Mouse (Mus musculus) ES-Bruce4 (cell line): ENCODE results near the gene Tshz2. TPM values are rescaled to one million over a fixed set of nuclear protein-coding genes. Genes with fewer than 3 reads are reported as not detected.

Source experiments
- H3K27ac ChIP-seq: 2 replicates; pipeline ENCODE4 v1.5.1; 2012; ENCODE audit warnings: low read length, inconsistent platforms; ENCODE audit not compliant: insufficient read depth
- H3K27me3 ChIP-seq: 2 replicates; pipeline ENCODE4 v1.6.1; 2012; ENCODE audit warnings: mild to moderate bottlenecking, low read length, inconsistent platforms; ENCODE audit not compliant: control insufficient read depth, poor library complexity, insufficient read depth, severe bottlenecking
- H3K36me3 ChIP-seq: 2 replicates; pipeline ENCODE4 v1.6.1; 2012; ENCODE audit warnings: inconsistent platforms, mild to moderate bottlenecking, low read length, moderate library complexity; ENCODE audit not compliant: control insufficient read depth, poor library complexity, insufficient read depth, severe bottlenecking
- H3K4me1 ChIP-seq: one replicate; pipeline ENCODE4 v1.8.1; 2011; ENCODE audit warnings: low read length; ENCODE audit not compliant: control insufficient read depth, insufficient read depth
- H3K4me3 ChIP-seq: 2 replicates; pipeline ENCODE4 v1.5.1; 2011; ENCODE audit warnings: low read depth, mild to moderate bottlenecking, low read length
- H3K9ac ChIP-seq: 2 replicates; pipeline ENCODE4 v1.6.1; 2012; ENCODE audit warnings: low read depth, mild to moderate bottlenecking, inconsistent platforms; ENCODE audit not compliant: poor library complexity, severe bottlenecking
- H3K9me3 ChIP-seq: replicated peaks from 2 replicates; pipeline ENCODE4 v1.6.1; 2012; ENCODE audit warnings: mild to moderate bottlenecking, low read length, inconsistent platforms; ENCODE audit not compliant: control insufficient read depth, poor library complexity, insufficient read depth, severe bottlenecking
- CTCF ChIP-seq: IDR thresholded peaks from one replicate; pipeline ENCODE4 v1.8.1; 2011; ENCODE audit warnings: low read depth, low read length
- EP300 ChIP-seq: IDR thresholded peaks from 2 replicates; pipeline ENCODE4 v1.6.1; 2011; ENCODE audit warnings: low read depth, low read length; ENCODE audit not compliant: insufficient read depth
- POLR2A ChIP-seq: IDR thresholded peaks from one replicate; pipeline ENCODE4 v1.8.1; 2011; ENCODE audit warnings: low read length; ENCODE audit not compliant: insufficient read depth
- polyA plus RNA-seq: library from polyadenylated mRNA; stranded (reverse); fragments of >200 nt; gene quantifications from 2 replicates; pipeline ENCODE4 v1.2.4, GENCODE M21; 2011; ENCODE audit warnings: low read depth; ENCODE audit not compliant: missing spikeins, insufficient read depth, insufficient read length

Tshz2 gene
- polyA plus RNA-seq, 1 experiment, result 0.24 TPM

DNA sequence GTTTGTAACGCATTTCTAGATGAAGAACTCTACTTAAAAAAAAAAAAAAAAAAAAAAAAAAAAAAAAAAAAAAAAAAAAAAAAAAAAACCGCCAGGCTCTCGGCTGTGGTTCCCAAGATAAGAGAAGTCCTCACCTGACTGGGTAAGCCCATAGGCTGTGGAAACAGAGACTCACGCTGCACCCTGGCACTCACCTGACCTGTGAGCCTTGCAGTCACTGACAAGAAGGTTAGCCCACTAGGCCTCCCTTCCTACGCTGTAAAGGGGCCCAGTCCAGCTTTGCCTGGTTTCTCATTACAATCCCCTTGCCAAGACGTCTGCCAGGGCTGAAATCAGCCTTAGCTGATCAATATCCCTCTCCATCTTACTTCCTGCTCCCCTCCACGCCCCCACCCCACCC, 46.5 kb downstream of the Tshz2 start:
- H3K9me3 ChIP-seq, result no peaks in the 10 kb centered on the region; the same call in 1 of the 2 replicates
- no peak overlapping the region for H3K4me3 ChIP-seq
- TF ChIP-seq CTCF (no peak), EP300 (no peak), POLR2A (no peak)
- no peak overlapping the region for H3K9ac ChIP-seq
- no peaks in the 10 kb centered on the region for H3K4me1 ChIP-seq
- H3K27ac ChIP-seq, result no peak overlapping the region
- H3K27me3 ChIP-seq, result no peaks in the 10 kb centered on the region
- no peaks in the 10 kb centered on the region for H3K36me3 ChIP-seq

DNA sequence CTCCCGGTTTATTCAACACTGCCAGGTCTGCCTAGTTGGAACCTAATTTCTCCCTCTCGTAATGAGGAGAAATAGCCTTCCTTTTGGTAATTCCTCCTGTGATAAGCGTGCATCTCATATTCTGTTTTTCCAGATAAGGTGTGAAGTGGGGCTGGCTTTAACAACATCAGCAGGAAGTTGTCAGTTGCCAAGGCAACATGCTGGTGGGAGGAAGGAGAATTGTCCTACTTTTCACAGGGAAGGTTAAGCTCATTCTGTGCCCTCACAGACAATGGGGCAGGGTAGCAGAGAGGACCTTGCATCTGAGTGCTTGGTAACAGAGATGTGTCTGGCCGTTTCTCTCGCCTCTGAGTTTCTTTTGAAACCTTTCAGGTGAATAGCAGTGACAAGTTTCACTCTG, 47.1 kb downstream of the Tshz2 start:
- H3K9me3 ChIP-seq, result no peaks in the 10 kb centered on the region; the same call in 1 of the 2 replicates
- no peaks in the 10 kb centered on the region for H3K36me3 ChIP-seq
- TF ChIP-seq CTCF, result no peak
- TF ChIP-seq POLR2A, result no peak
- TF ChIP-seq EP300, result no peak
- H3K9ac ChIP-seq, result no peak overlapping the region
- no peak overlapping the region for H3K27ac ChIP-seq
- no peaks in the 10 kb centered on the region for H3K27me3 ChIP-seq
- no peaks in the 10 kb centered on the region for H3K4me1 ChIP-seq
- H3K4me3 ChIP-seq, result no peak overlapping the region

DNA sequence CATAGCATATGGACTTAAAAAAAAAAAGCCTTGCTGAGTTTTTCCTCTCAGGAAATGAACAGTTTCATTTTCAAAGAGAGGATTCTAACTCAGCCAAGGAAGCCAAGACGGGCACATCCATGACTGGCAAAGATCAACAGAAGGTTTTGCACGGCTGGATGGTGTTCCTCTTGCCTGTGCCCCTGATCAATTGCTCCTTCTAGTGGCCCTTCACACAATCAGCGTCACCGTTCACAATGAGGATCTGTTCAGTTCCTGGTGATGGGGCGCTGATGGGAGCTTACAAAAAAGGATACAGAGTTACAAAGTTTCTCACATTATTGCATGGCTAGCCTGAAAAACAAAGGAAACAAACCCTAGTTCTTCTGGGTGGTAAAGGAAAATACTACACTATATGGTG, 52.4 kb downstream of the Tshz2 start:
- no peaks in the 10 kb centered on the region for H3K4me1 ChIP-seq
- H3K27ac ChIP-seq, result no peak overlapping the region
- no peaks in the 10 kb centered on the region for H3K27me3 ChIP-seq
- no peak overlapping the region for H3K9ac ChIP-seq
- H3K36me3 ChIP-seq, result no peaks in the 10 kb centered on the region
- TF ChIP-seq POLR2A (no peak), CTCF (peak; percentile 21), EP300 (no peak)
- H3K4me3 ChIP-seq, result no peak overlapping the region
- H3K9me3 ChIP-seq, result no peaks in the 10 kb centered on the region; the same call in 1 of the 2 replicates

DNA sequence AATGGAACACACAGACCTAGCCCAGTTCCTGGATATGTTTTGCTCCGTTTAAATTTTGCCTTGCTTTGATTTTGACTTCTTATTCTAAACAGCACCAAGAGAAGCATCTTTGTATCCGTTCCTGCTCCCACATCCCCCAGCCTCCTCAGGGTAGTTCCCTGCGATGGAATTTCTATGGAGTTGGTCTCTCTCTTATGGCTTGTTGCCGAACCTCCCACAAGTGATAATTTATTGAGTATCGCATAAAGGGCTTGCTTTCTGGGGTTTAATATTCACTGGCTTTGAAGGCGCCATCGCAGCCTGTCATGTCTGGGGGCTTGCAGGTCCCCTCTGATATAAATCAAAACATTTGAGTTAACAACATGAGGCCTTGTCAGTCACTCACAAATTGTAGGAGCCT, 52.9 kb downstream of the Tshz2 start:
- H3K4me3 ChIP-seq, result no peak overlapping the region
- H3K9me3 ChIP-seq, result no peaks in the 10 kb centered on the region; the same call in 1 of the 2 replicates
- no peak for TF ChIP-seq CTCF
- no peak for TF ChIP-seq POLR2A
- TF ChIP-seq EP300, result no peak
- H3K9ac ChIP-seq, result no peak overlapping the region
- no peaks in the 10 kb centered on the region for H3K27me3 ChIP-seq
- H3K27ac ChIP-seq, result no peak overlapping the region
- no peaks in the 10 kb centered on the region for H3K4me1 ChIP-seq
- H3K36me3 ChIP-seq, result no peaks in the 10 kb centered on the region

DNA sequence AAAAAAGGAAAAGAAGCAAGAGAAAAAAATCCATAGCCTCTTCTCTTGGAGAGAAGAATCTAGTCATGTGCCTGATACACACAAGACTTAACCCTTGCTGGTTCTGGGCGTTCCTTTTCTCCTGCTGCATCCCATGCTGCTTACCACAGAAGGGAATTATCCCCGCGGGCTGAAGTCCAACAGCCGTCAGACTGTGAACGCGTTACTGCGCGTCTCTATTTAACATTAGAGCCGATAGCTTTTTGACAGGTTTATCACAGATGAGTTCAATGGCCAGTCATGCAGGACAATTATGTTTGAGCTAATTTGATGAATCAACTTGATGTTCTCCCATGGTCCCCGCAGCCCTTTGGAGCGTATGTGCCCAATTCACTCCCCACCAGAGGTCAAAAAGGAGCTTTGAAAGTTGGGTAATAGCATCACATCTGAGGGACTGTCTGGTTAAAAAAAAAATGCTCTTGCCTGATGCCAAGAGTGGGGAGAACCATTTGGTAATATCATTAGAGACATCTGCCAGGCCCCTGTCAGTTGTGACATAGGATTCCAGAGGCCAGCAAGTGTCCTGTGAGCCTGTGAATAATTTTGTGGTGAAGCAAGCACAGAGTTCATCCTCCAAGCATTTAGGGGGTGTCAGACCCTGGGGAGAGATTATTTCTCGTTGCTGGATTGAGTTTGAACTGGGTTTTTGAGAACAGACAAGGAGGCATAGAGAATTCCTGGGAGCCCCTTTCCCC, 54.1 kb downstream of the Tshz2 start:
- Histone ChIP-seq H3K4me3 (no peak overlapping the region), H3K27ac (no peak overlapping the region), H3K27me3 (no peaks in the 10 kb centered on the region), H3K9me3 (no peaks in the 10 kb centered on the region; the same call in 1 of the 2 replicates), H3K4me1 (no peaks in the 10 kb centered on the region), H3K36me3 (no peaks in the 10 kb centered on the region), H3K9ac (no peak overlapping the region)
- TF ChIP-seq POLR2A (no peak), EP300 (no peak), CTCF (no peak)

DNA sequence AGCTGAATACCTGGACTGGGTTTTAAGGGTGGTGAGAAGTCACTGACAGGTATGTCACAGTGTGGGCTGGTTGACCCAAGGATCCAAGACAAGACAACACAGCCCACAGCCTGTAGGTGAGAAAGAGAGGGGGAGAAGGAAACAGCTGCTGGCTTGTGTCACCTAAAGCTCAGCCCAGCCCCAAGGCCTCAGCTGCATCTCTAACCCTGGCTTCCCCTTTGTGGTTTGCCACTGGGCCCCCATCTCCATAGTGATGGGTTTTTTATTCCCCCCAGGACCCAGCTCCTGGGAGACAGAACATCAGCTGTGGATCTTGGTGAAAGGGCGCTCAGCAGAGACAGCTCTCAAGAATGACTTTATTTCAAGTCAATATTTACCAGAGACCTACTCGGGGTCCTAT, 57.2 kb downstream of the Tshz2 start:
- Histone ChIP-seq H3K9me3 (no peaks in the 10 kb centered on the region), H3K9ac (no peak overlapping the region), H3K4me1 (no peaks in the 10 kb centered on the region), H3K27ac (no peak overlapping the region), H3K36me3 (no peaks in the 10 kb centered on the region), H3K4me3 (no peak overlapping the region), H3K27me3 (no peaks in the 10 kb centered on the region)
- no peak for TF ChIP-seq EP300
- TF ChIP-seq CTCF, result no peak
